Mouse (Mus musculus) urinary bladder, adult 2 months (tissue): ENCODE data around the gene Vmn1r191. TPM values are rescaled to one million over a fixed set of nuclear protein-coding genes. Genes with fewer than 3 reads are reported as not detected.
"Not testable (repeated sequence)": the region's sequence is repeated elsewhere in the genome, so short reads cannot be mapped to it uniquely, and the experiment has no call there.

Experiments
- DNase-seq: peaks from one replicate; pipeline ENCODE4 v3.0.0; 2022; ENCODE audit warnings: low spot score
- polyA plus RNA-seq: library from polyadenylated mRNA; depleted of rRNA; stranded (reverse); fragments of >200 nt; gene quantifications from 2 replicates; pipeline ENCODE4 v1.2.3, GENCODE M21; 2012; rRNA removed

Vmn1r191 gene
- not detected in 2 replicates for polyA plus RNA-seq

- no peak for DNase-seq
These were observed at the start of gene Vmn1r191 for GRCm38 (mm10) chr13:22183869-22184268. Gene Vmn1r191 (minus strand): TSS chr13:22183969.

DNA sequence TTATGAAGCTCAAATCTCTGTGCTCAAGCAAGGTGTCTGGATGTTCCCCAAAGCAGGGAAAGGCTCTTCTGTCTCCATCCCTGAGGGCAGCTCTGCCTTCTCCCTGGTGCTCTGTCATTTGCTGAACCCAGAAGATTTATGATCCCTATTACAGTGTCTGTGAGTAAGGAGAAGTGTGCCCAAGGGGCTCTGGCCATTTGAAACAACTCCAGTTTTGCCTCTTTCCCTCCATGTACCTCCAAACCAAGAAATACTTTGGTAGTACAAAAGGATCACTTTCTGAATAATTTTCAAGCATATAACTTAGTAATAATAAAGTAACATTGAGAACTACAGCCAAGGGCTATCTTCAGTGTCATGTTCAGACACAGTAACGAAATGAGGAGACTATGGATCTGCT is 39.3 kb upstream of the Vmn1r191 start, which contains the start of gene Vmn1r193:
Gene Vmn1r193 (minus strand): TSS at position 101 of the 400 bp plus-strand sequence.
- not testable (repeated sequence) for DNase-seq

GRCm38 (mm10) chr13:22192756-22193155 is 9.0 kb upstream of the Vmn1r191 start:
- DNase-seq = not testable (repeated sequence)

DNA sequence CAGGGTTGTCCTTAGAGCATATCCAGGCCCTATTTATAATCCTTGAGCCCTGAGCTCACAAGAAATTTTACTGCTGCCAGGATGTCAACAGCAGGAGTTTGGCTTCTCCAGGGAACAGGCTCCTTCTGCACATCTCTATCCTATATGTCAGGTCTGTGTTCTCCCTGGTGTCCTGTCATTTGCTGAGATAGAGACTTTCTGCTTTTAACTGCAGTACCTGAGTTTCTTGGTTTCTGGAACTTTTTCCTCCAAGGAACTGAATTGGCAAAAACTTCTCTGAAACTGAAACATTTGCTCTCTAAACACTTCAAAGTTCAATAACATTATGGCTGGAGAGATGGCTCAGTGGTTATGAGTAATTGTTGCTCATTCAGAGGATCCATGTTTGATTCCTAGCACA is 7.3 kb upstream of the Vmn1r191 start, which contains the start of gene Vmn1r192:
Gene Vmn1r192 (minus strand): TSS at position 101 of the 400 bp plus-strand sequence.
- no peak for DNase-seq

GRCm38 (mm10) chr13:22190385-22190784 is 6.6 kb upstream of the Vmn1r191 start:
- no peak for DNase-seq

- no peak for DNase-seq
These were observed 5.5 kb upstream of the Vmn1r191 start for GRCm38 (mm10) chr13:22189313-22189712.

GRCm38 (mm10) chr13:22168416-22168815 is 15.4 kb downstream of the Vmn1r191 start:
- DNase-seq = no peak

DNA sequence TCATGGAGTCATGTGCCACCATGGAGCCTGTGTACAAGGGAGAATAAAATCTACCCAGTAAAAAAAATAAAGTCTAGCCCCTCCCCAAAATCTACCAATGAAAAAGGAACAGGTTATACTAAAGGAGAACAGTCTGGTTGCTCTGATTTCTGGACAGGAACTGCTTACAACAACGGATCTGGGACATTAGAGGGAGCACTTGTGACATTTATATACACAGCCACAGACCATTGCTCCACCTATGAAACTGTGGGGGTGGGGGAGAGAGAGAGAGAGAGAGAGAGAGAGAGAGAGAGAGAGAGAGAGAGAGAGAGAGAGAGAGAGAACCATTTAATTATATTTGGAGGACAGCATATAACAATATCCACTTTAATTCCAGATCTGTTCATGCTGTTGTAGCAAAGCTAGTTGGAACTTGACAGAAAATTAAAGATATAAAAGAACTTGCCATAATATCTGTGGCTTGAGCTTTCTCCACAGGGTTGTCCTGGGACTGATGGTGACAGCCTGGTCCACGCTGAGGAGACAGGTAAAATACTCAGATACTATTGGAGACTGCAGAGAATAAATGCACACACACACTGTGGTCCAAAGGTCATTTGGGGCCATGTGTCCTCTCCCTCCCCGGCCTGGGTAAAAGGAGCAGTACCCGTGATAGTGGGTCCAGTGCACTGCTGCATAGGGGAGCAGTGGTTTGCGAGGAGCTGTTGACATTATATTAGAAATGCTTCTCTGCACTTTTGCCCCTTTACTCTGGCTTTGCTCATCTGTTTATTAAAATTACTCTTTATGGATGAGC is 47.1 kb downstream of the Vmn1r191 start:
- not testable (repeated sequence) for DNase-seq

Other genes starting within 250 kb of the Vmn1r191 start
- gene Zfp184, start 238.9 kb downstream of the Vmn1r191 start, polyA plus RNA-seq = 1.7 TPM in 2 replicates
- gene Pom121l2, start 202.8 kb downstream of the Vmn1r191 start, polyA plus RNA-seq = not detected in 2 replicates
- gene Prss16, start 174.2 kb downstream of the Vmn1r191 start, polyA plus RNA-seq = 0.52 and 0.73 TPM in 2 replicates
- 0.46 TPM in 1 of 2 replicates, not detected in the other for gene Hist1h2ah, start 148.4 kb downstream of the Vmn1r191 start, polyA plus RNA-seq
- gene Hist1h2bk, start 148.1 kb downstream of the Vmn1r191 start, polyA plus RNA-seq = 0.18 and 0.74 TPM in 2 replicates
- gene Hist1h4i, start 142.6 kb downstream of the Vmn1r191 start, polyA plus RNA-seq = 3.2 and 4.3 TPM in 2 replicates
- 0.50 and 0.56 TPM in 2 replicates for gene Hist1h2ag, start 141.0 kb downstream of the Vmn1r191 start, polyA plus RNA-seq
- gene Hist1h2bj, start 140.8 kb downstream of the Vmn1r191 start, polyA plus RNA-seq = 0.65 and 1.6 TPM in 2 replicates
- gene Vmn1r188, start 99.5 kb downstream of the Vmn1r191 start, polyA plus RNA-seq = not detected in 2 replicates
- not detected in 2 replicates for gene Vmn1r189, start 78.1 kb downstream of the Vmn1r191 start, polyA plus RNA-seq
- gene Vmn1r192, start 7.2 kb upstream of the Vmn1r191 start, polyA plus RNA-seq = not detected in 2 replicates
- not detected in 2 replicates for gene Vmn1r193, start 39.2 kb upstream of the Vmn1r191 start, polyA plus RNA-seq
- not detected in 2 replicates for gene Vmn1r194, start 60.2 kb upstream of the Vmn1r191 start, polyA plus RNA-seq
- not detected in 2 replicates for gene Vmn1r195, start 86.6 kb upstream of the Vmn1r191 start, polyA plus RNA-seq
- not detected in 2 replicates for gene Vmn1r196, start 106.0 kb upstream of the Vmn1r191 start, polyA plus RNA-seq
- gene Vmn1r197, start 140.6 kb upstream of the Vmn1r191 start, polyA plus RNA-seq = not detected in 2 replicates
- not detected in 2 replicates for gene Vmn1r198, start 166.4 kb upstream of the Vmn1r191 start, polyA plus RNA-seq
- gene Vmn1r199, start 195.8 kb upstream of the Vmn1r191 start, polyA plus RNA-seq = not detected in 2 replicates
- gene Vmn1r200, start 206.4 kb upstream of the Vmn1r191 start, polyA plus RNA-seq = not detected in 2 replicates